Mouse (Mus musculus) liver, postnatal 0 days (tissue): ENCODE data around the gene Mgam.

Experiments used
- CTCF ChIP-seq: sonication (generic); IDR thresholded peaks from 2 replicates; pipeline ENCODE4 v1.5.1; 2016; ENCODE audit warnings: antibody characterized with exemption, low read depth
- EP300 ChIP-seq: IDR thresholded peaks from 2 replicates; pipeline ENCODE4 v1.6.1; 2016; ENCODE audit warnings: antibody characterized with exemption, low read depth, mild to moderate bottlenecking

GRCm38 (mm10) chr6:40660930-40661329 is 32.3 kb downstream of the Mgam start:
- TF ChIP-seq EP300: no peak
- no peak for TF ChIP-seq CTCF
